Mouse (Mus musculus) forebrain, embryonic 16.5 days (tissue): Measurements from ENCODE around the gene Zc3h4. TPM values are rescaled to one million over a fixed set of nuclear protein-coding genes. Genes with fewer than 3 reads are reported as not detected.

ENCODE experiments used
- polyA plus RNA-seq: library from polyadenylated mRNA; unstranded; fragments of >200 nt; fragmentation: Nextera tagmentation; extraction: Ambion mirVana; gene quantifications from 2 replicates; pipeline ENCODE4 v1.2.1, GENCODE M21; 2015

Zc3h4 gene
- polyA plus RNA-seq, 1 experiment from 2014 or later, result 19.3 TPM

Other genes with a start within 250 kb of the Zc3h4 start
- 99.6 and 118 TPM in 2 replicates for gene Meis3, start 225.8 kb upstream of the Zc3h4 start, polyA plus RNA-seq
- 13.9 and 15.5 TPM in 2 replicates for gene Dhx34, start 178.9 kb upstream of the Zc3h4 start, polyA plus RNA-seq
- gene C5ar2, start 156.8 kb upstream of the Zc3h4 start, polyA plus RNA-seq, result 0.16 TPM in 1 of 2 replicates, not detected in the other
- gene C5ar1, start 141.4 kb upstream of the Zc3h4 start, polyA plus RNA-seq, result 1.2 and 2.0 TPM in 2 replicates
- gene Inafm1, start 127.3 kb upstream of the Zc3h4 start, polyA plus RNA-seq, result 23.3 and 27.2 TPM in 2 replicates
- gene Ccdc9, start 114.1 kb upstream of the Zc3h4 start, polyA plus RNA-seq, result 25.0 and 29.4 TPM in 2 replicates
- 17.6 and 18.9 TPM in 2 replicates for gene Bbc3, start 92.5 kb upstream of the Zc3h4 start, polyA plus RNA-seq
- gene Sae1, start 13.1 kb upstream of the Zc3h4 start, polyA plus RNA-seq, result 297 and 304 TPM in 2 replicates
- 65.1 and 66.7 TPM in 2 replicates for gene Tmem160, start 51.9 kb downstream of the Zc3h4 start, polyA plus RNA-seq
- gene Npas1, start 76.8 kb downstream of the Zc3h4 start, polyA plus RNA-seq, result 7.6 and 8.2 TPM in 2 replicates
- gene Arhgap35, start 214.1 kb downstream of the Zc3h4 start, polyA plus RNA-seq, result 41.2 and 41.5 TPM in 2 replicates